Mouse (Mus musculus): ENCODE data around the gene Mink1.

- TF ChIP-seq CTCF (IDR thresholded peaks at IDR 0.05; ENCODE audit: borderline replicate concordance, control insufficient read depth, extremely low read depth, insufficient read depth, low read length, poor library complexity) (no peak), POLR2A (IDR thresholded peaks at IDR 0.05; ENCODE audit: control insufficient read depth, extremely low read depth, insufficient read depth, low read length, poor library complexity) (no peak)
Measured at GRCm38 (mm10) chr11:70619101-70619500, 56.4 kb downstream of the Mink1 start, which contains the start of gene Chrne.

Data from thymus, adult 2 months (tissue).